Mouse (Mus musculus) megakaryocyte, embryonic 14.5 days (primary cell): ENCODE data around the gene Scd2. TPM values are rescaled to one million over a fixed set of nuclear protein-coding genes. Genes with fewer than 3 reads are reported as not detected.

ENCODE experiments used
- H3K27me3 ChIP-seq: replicated peaks from 2 replicates; pipeline ENCODE3; 2012; ENCODE audit warnings: inconsistent platforms
- H3K36me3 ChIP-seq: replicated peaks from 2 replicates; pipeline ENCODE3; 2012; ENCODE audit warnings: low read length, inconsistent platforms, mixed read lengths
- H3K4me1 ChIP-seq: 2 replicates; pipeline ENCODE4 v1.6.1; 2012; ENCODE audit warnings: inconsistent platforms
- H3K4me3 ChIP-seq: replicated peaks from 2 replicates; pipeline ENCODE3; 2012; ENCODE audit warnings: moderate library complexity, mild to moderate bottlenecking, inconsistent platforms
- H3K9me3 ChIP-seq: 2 replicates; pipeline ENCODE4 v1.6.1; 2012; ENCODE audit warnings: inconsistent platforms
- FLI1 ChIP-seq: IDR thresholded peaks from 2 replicates; pipeline ENCODE4 v1.6.1; 2012; ENCODE audit warnings: low read length, inconsistent platforms, mixed read lengths
- GATA1 ChIP-seq: IDR thresholded peaks from 3 replicates; pipeline ENCODE4 v1.6.1; 2012; ENCODE audit warnings: mixed read lengths, low read length, inconsistent platforms, borderline replicate concordance
- polyA plus RNA-seq: library from polyadenylated mRNA; stranded (reverse); fragments of >175 nt; gene quantifications from 2 replicates; pipeline ENCODE4 v1.2.3, GENCODE M21; 2012; ENCODE audit warnings: low replicate concordance; ENCODE audit not compliant: insufficient read depth

Gene Scd2
- polyA plus RNA-seq, 1 experiment = 14.5 TPM

DNA sequence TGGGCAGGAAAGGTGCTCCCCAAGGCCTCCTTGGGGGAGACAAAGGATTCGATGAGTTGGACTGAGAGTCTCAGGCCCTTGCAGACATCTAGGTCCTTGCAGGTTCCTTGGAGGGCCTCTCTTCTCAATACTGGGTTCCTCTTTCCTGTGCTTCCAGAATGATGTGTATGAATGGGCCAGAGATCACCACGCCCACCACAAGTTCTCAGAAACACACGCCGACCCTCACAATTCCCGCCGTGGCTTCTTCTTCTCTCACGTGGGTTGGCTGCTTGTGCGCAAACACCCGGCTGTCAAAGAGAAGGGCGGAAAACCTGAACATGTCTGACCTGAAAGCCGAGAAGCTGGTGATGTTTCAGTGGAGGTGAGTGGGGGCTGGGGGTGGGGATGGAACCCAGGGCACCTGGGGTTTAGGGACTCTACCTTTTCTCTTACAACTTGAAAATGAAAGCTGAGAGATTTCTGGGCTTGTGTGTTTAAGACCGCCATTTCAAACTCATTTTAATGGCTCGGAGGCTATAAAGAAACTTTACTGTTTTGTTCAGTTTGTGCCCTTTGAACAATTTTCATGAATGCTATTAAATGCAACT is 36.0 kb upstream of the Scd2 start:
- TF ChIP-seq GATA1 = no peak
- TF ChIP-seq FLI1 = no peak
- Histone ChIP-seq H3K27me3 (no peaks in the 10 kb centered on the region), H3K36me3 (peaks cover 7% of the 10 kb centered on the region), H3K4me3 (no peak overlapping the region), H3K4me1 (peaks cover 52% of the 10 kb centered on the region), H3K9me3 (no peaks in the 10 kb centered on the region)

GRCm38 (mm10) chr19:44259484-44259883 is 34.0 kb upstream of the Scd2 start:
- no peak for TF ChIP-seq FLI1
- TF ChIP-seq GATA1 = no peak
- Histone ChIP-seq H3K4me3 (no peak overlapping the region), H3K9me3 (no peaks in the 10 kb centered on the region), H3K27me3 (no peaks in the 10 kb centered on the region), H3K4me1 (peaks cover 40% of the 10 kb centered on the region), H3K36me3 (no peaks in the 10 kb centered on the region)

DNA sequence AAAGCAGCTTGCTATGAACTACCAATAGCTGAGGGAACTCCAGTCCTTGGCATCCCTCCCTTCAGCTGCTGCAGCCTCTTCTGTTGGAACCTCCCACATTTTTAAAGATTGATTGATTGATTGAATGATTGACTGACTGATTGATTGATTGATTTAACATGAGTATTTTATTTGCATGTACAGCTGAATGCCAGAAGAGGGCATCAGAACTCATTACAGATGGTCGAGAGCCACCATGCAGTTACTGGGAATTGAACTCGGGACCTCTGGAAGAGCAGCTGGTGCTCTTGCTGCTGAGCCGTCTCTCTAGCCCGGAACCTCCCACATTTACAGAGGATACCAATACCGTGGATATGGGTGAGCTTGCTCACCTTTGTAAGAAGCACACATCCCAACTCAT is 33.0 kb upstream of the Scd2 start:
- Histone ChIP-seq H3K36me3 (no peaks in the 10 kb centered on the region), H3K4me3 (no peak overlapping the region), H3K9me3 (no peaks in the 10 kb centered on the region), H3K27me3 (no peaks in the 10 kb centered on the region), H3K4me1 (peaks cover 40% of the 10 kb centered on the region)
- TF ChIP-seq FLI1 = no peak
- TF ChIP-seq GATA1 = no peak

DNA sequence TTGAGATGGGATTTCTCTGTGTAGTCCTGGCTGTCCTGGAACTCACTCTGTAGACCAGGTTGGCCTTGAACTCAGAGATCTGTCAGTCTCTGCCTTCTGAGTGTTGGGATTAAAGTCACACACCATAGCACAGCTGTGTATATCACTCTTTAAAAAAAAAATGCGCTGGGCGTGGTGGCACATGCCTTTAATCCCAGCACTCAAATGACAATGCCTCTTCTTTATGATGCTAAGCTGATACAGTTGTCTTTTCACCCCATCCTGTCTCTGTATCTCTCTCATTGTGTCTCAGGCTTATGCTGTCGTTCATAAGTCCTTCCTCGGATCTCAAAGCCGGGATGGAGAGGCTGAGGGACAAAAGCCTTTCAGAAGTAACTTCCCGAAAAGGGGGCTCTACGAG is 31.7 kb upstream of the Scd2 start:
- no peaks in the 10 kb centered on the region for H3K36me3 ChIP-seq
- TF ChIP-seq FLI1 (no peak), GATA1 (no peak)
- no peaks in the 10 kb centered on the region for H3K27me3 ChIP-seq
- peaks cover 51% of the 10 kb centered on the region for H3K4me1 ChIP-seq
- H3K9me3 ChIP-seq = no peaks in the 10 kb centered on the region
- no peak overlapping the region for H3K4me3 ChIP-seq

DNA sequence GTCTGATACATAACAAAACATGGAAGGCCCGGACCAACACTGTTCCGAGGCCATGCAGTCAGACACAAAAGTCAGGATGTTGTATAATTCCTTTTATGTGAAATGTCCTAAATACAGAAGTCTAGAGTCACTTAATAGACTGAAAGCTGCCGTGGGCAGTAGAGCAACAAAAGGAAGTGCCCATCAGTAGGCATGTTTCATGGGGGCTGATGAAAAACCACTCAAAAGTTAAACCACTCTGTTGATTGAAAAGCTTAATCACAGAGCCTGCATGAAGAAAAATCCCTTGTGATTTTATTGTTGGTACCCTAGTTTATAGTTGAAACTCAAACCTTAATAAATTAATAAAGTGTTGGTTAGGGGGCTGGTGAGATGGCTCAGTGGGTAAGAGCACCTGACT is 29.9 kb upstream of the Scd2 start:
- Histone ChIP-seq H3K9me3 (no peaks in the 10 kb centered on the region), H3K27me3 (no peaks in the 10 kb centered on the region), H3K4me3 (no peak overlapping the region), H3K4me1 (peaks cover 51% of the 10 kb centered on the region), H3K36me3 (no peaks in the 10 kb centered on the region)
- TF ChIP-seq FLI1 = no peak
- TF ChIP-seq GATA1 = no peak

- Histone ChIP-seq H3K4me1 (peaks cover 54% of the 10 kb centered on the region), H3K27me3 (no peaks in the 10 kb centered on the region), H3K36me3 (no peaks in the 10 kb centered on the region), H3K4me3 (peak overlapping the region; percentile 8), H3K9me3 (no peaks in the 10 kb centered on the region)
- no peak for TF ChIP-seq GATA1
- no peak for TF ChIP-seq FLI1
Measured at GRCm38 (mm10) chr19:44264226-44264625, 29.2 kb upstream of the Scd2 start.

GRCm38 (mm10) chr19:44265300-44265699 is 28.2 kb upstream of the Scd2 start:
- Histone ChIP-seq H3K4me3 (no peak overlapping the region), H3K27me3 (no peaks in the 10 kb centered on the region), H3K36me3 (no peaks in the 10 kb centered on the region), H3K9me3 (no peaks in the 10 kb centered on the region), H3K4me1 (peaks cover 57% of the 10 kb centered on the region)
- no peak for TF ChIP-seq FLI1
- no peak for TF ChIP-seq GATA1

DNA sequence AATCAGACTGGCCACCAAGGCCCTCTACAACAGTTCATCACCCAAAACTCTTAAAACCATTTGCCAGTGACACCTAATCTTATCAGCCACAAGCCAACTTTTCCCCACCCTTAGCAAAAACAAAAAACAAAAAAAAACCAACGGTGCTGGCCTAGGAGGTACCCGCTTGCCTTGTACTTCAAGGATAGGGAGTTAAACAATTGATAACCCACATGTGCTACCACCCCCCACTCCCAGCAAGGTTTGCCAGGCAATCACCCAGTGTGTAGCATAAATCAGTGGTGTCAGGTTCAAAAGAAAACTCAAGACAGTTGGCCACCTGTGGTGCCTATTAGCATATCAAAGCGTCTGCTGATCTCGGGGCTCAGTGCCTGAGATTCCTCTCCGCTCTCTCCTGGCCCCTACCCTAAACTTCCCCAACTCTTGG is 27.6 kb upstream of the Scd2 start:
- H3K9me3 ChIP-seq = no peaks in the 10 kb centered on the region

GRCm38 (mm10) chr19:44266458-44266823 is 27.0 kb upstream of the Scd2 start:
- no peaks in the 10 kb centered on the region for H3K9me3 ChIP-seq
- no peaks in the 10 kb centered on the region for H3K27me3 ChIP-seq
- H3K4me1 ChIP-seq = peaks cover 56% of the 10 kb centered on the region
- H3K36me3 ChIP-seq = no peaks in the 10 kb centered on the region
- H3K4me3 ChIP-seq = peak overlapping the region; percentile 95
- TF ChIP-seq GATA1 = no peak
- no peak for TF ChIP-seq FLI1

More for the DNA sequence above, 27.6 kb upstream of the Scd2 start:
- Histone ChIP-seq H3K27me3 (no peaks in the 10 kb centered on the region), H3K4me3 (no peak overlapping the region), H3K36me3 (no peaks in the 10 kb centered on the region), H3K4me1 (peaks cover 58% of the 10 kb centered on the region)
- TF ChIP-seq GATA1 = no peak
- TF ChIP-seq FLI1 = no peak

- no peaks in the 10 kb centered on the region for H3K36me3 ChIP-seq
- peak overlapping the region; percentile 95 for H3K4me3 ChIP-seq
- peaks cover 56% of the 10 kb centered on the region for H3K4me1 ChIP-seq
- TF ChIP-seq FLI1 (no peak), GATA1 (no peak)
- no peaks in the 10 kb centered on the region for H3K9me3 ChIP-seq
- no peaks in the 10 kb centered on the region for H3K27me3 ChIP-seq
Measured at GRCm38 (mm10) chr19:44266824-44267498, 26.5 kb upstream of the Scd2 start.

GRCm38 (mm10) chr19:44267499-44268002 is 25.9 kb upstream of the Scd2 start:
- no peaks in the 10 kb centered on the region for H3K27me3 ChIP-seq
- H3K9me3 ChIP-seq = no peaks in the 10 kb centered on the region
- H3K4me1 ChIP-seq = peaks cover 60% of the 10 kb centered on the region
- TF ChIP-seq GATA1 (no peak), FLI1 (no peak)
- H3K4me3 ChIP-seq = peak overlapping the region; percentile 95
- no peaks in the 10 kb centered on the region for H3K36me3 ChIP-seq
